ENCODE assay signal across 7 mouse cellular contexts in genomic region chr10:62791251-62792176, GRCm38 (mm10). TPM values are rescaled to one million over a fixed set of nuclear protein-coding genes. Genes with fewer than 3 reads are reported as not detected.
A peak's percentile ranks its signal among the peaks of the same experiment; 100 is the strongest.
DNase-seq lines count a peak whose midpoint lies in the region; ATAC-seq and TF ChIP-seq lines count a peak whose summit lies in the region.

No protein-coding gene starts in this region.

- WGBS in intestine, embryonic 14.5 days, result under 1% methylated on average over 73 of the region's 78 CpGs
- WGBS in lung, postnatal 0 days, result under 1% methylated on average over 47 of the region's 78 CpGs

- no peak for TF ChIP-seq CTCF in lung, postnatal 0 days (IDR thresholded peaks at IDR 0.05)

- H3K4me3 ChIP-seq in intestine, embryonic 14.5 days (ENCODE audit: low read depth, low read length), result peak overlapping the region; percentile 74
- H3K4me3 ChIP-seq in lung, postnatal 0 days (ENCODE audit: low read depth, low read length), result peak overlapping the region; percentile 96

- ATAC-seq in activated CD4-positive, CD25-positive, alpha-beta regulatory T cell, adult 4 months, result peak; percentile 18
- 0 out of 2 replicates have a peak, but pooled peaks have one; percentile 2 for ATAC-seq in erythroid progenitor cell, adult 5-6 weeks (replicated peaks; ENCODE audit: low FRiP score, poor library complexity, severe bottlenecking)
- ATAC-seq in intestine, embryonic 14.5 days (replicated peaks; ENCODE audit: low FRiP score, low TSS enrichment, low read depth), result peak; percentile 86
- peak; percentile 70 for ATAC-seq in lung, postnatal 0 days

- H3K9me3 ChIP-seq in intestine, embryonic 14.5 days (ENCODE audit: control insufficient read depth, low read length), result no peaks in the 10 kb centered on the region
- no peaks in the 10 kb centered on the region for H3K9me3 ChIP-seq in lung, postnatal 0 days (ENCODE audit: low read length)

- peak overlapping the region; percentile 79 for H3K9ac ChIP-seq in intestine, embryonic 14.5 days (ENCODE audit: low read length)
- peak overlapping the region; percentile 93 for H3K9ac ChIP-seq in lung, postnatal 0 days (replicated peaks; ENCODE audit: low read depth)

- H3K4me2 ChIP-seq in intestine, embryonic 14.5 days (ENCODE audit: low read length), result peak overlapping the region; percentile 65
- H3K4me2 ChIP-seq in lung, postnatal 0 days (replicated peaks; ENCODE audit: low read depth, low read length), result peak overlapping the region; percentile 81

- H3K27ac ChIP-seq in intestine, embryonic 14.5 days (ENCODE audit: low read depth), result peak overlapping the region; percentile 93
- H3K27ac ChIP-seq in lung, postnatal 0 days (ENCODE audit: low read length), result peak overlapping the region; percentile 94

- DNase-seq in right cerebral cortex, adult 18-20 months, result peak; percentile 19
- DNase-seq in right cerebral cortex, postnatal 25 days, result no peak
- peak; percentile 81 for DNase-seq in intestine, embryonic 14.5 days (ENCODE audit: low spot score)
- DNase-seq in lung, postnatal 0 days (ENCODE audit: low spot score), result peak; percentile 39
- DNase-seq in skeletal muscle tissue, adult 2 months (ENCODE audit: low read depth, low spot score), result peak; percentile 7

- H3K4me1 ChIP-seq in intestine, embryonic 14.5 days (replicated peaks; ENCODE audit: control insufficient read depth, insufficient read depth, low read length), result peaks cover 5% of the 10 kb centered on the region
- peaks cover 4% of the 10 kb centered on the region; the same call in 1 of the 2 replicates for H3K4me1 ChIP-seq in lung, postnatal 0 days (ENCODE audit: insufficient read depth, low read depth, low read length)

- peaks cover 44% of the 10 kb centered on the region for H3K36me3 ChIP-seq in intestine, embryonic 14.5 days (ENCODE audit: control insufficient read depth, insufficient read depth, low read length)
- H3K36me3 ChIP-seq in lung, postnatal 0 days (ENCODE audit: insufficient read depth, low read length), result peaks cover 6% of the 10 kb centered on the region; the same call in 1 of the 2 replicates

- no peak for TF ChIP-seq EP300 in lung, postnatal 0 days (IDR thresholded peaks at IDR 0.05)

- no peaks in the 10 kb centered on the region for H3K27me3 ChIP-seq in intestine, embryonic 14.5 days (replicated peaks; ENCODE audit: control insufficient read depth, insufficient read depth, low read length)
- no peaks in the 10 kb centered on the region for H3K27me3 ChIP-seq in lung, postnatal 0 days (replicated peaks; ENCODE audit: insufficient read depth, low read length)

RNA-seq across cellular contexts. Expression of gene Ccar1, which starts 0.6 kb away (rescaled TPM):
- 100 to 1,000 TPM; 111 to 132 TPM for polyA plus RNA-seq in activated CD4-positive, CD25-positive, alpha-beta regulatory T cell, adult 4 months (2017; shearing (Covaris generic))
- total RNA-seq in erythroid progenitor cell, adult 5-6 weeks (2015; ENCODE audit: low replicate concordance), result 110 and 114 TPM in 2 replicates
- 126 and 172 TPM in 2 replicates for total RNA-seq in erythroid progenitor cell, adult 5-6 weeks (2017; ENCODE audit: low replicate concordance)
- 122 and 136 TPM in 2 replicates for polyA plus RNA-seq in intestine, embryonic 14.5 days (2014; fragmentation: Nextera tagmentation; extraction: Ambion mirVana)
- 52.7 and 53.9 TPM in 2 replicates for polyA plus RNA-seq in lung, postnatal 0 days (2015; fragmentation: Nextera tagmentation; extraction: Ambion mirVana)

Comparison
In these comparisons a context has a peak if more than half of its experiments do, and no peak if none do; other contexts are left out.
1. ATAC-seq: peak in every context shown above with its lines; median percentile 86 in intestine, embryonic 14.5 days; 70 in lung, postnatal 0 days; 18 in activated CD4-positive, CD25-positive, alpha-beta regulatory T cell, adult 4 months; 2 in erythroid progenitor cell, adult 5-6 weeks.